Mouse (Mus musculus): ENCODE results near the gene Calcr. TPM values are rescaled to one million over a fixed set of nuclear protein-coding genes. Genes with fewer than 3 reads are reported as not detected.
"Not testable (repeated sequence)": the region's sequence is repeated elsewhere in the genome, so short reads cannot be mapped to it uniquely, and the experiment has no call there.

Gene Calcr
- 0.17 and 0.26 TPM in 2 replicates for polyA plus RNA-seq (2016; fragmentation: Nextera tagmentation; extraction: Ambion mirVana)

DNA sequence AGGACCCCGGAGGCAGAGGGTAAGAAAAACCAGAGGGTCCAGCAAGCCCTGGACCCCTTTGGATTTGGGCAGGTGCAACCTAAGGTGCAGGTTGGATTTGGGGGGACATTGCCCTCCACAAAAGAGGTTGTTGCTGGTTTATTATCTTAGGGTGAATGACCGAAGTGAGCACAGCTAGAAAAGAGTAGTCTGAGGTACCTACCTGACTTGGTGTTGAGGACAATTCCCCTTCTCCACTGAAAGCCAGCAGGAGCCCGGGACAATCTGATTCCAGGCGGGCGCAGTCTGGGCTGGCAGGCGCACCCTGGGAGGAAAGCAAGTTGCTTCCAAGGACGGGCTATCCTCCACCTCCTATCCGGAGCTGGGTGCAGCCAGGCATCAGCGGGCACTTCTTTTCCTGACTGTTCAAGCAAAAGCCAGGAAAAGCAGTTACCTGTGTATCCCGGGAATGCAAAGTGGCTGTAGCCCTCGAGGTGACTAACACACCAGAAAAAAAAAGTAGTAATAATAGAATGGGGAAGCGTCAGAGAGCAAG is at the start of gene Calcr:
TSS of gene Calcr (minus strand) at position 485 of the 535 bp plus-strand sequence.
- H3K4me1 ChIP-seq = no peaks in the 10 kb centered on the region
- H3K27me3 ChIP-seq = peaks cover 48% of the 10 kb centered on the region
- H3K27ac ChIP-seq = no peak within 1 kb of the TSS
- no peaks in the 10 kb centered on the region for H3K36me3 ChIP-seq
- ATAC-seq (ENCODE audit: insufficient number of reproducible peaks, insufficient read depth, low FRiP score, low TSS enrichment) = no peak
- WGBS = 3% methylated on average over 12 of the region's 12 CpGs
- H3K4me2 ChIP-seq (replicated peaks) = peak within 1 kb of the TSS; percentile 92
- H3K9ac ChIP-seq = 0 out of 2 replicates have a peak within 1 kb of the TSS, but pooled peaks have one; percentile 26
- H3K4me3 ChIP-seq = peak within 1 kb of the TSS; percentile 51
- H3K9me3 ChIP-seq = no peaks in the 10 kb centered on the region

DNA sequence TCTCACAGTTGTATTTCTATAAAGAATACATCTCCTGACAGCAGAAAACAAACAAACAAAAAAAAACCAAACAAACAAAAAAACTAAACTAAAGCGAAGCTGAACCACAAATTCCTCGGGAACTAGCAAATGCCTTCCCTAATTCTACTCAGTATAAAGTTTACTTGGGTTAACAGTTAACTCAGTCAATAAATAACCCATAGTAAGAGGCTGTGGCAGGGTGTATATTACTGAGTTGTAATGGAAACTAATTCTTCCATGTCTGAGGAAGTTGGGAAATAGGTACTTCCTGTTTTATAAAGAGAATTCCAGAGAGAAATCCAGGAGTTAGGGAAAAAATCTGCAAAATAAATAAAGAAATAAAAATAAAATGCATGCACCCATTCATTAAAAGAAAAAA is 3.0 kb upstream of the Calcr start:
- no peaks in the 10 kb centered on the region for H3K4me1 ChIP-seq
- H3K9ac ChIP-seq = no peak overlapping the region
- H3K27me3 ChIP-seq = peaks cover 40% of the 10 kb centered on the region
- no peak overlapping the region for H3K4me2 ChIP-seq (replicated peaks)
- 79% methylated on average over 2 of the region's 2 CpGs for WGBS
- no peak overlapping the region for H3K27ac ChIP-seq
- H3K36me3 ChIP-seq = no peaks in the 10 kb centered on the region
- H3K4me3 ChIP-seq = no peak overlapping the region
- no peak for ATAC-seq (ENCODE audit: insufficient number of reproducible peaks, insufficient read depth, low FRiP score, low TSS enrichment)
- no peaks in the 10 kb centered on the region for H3K9me3 ChIP-seq

DNA sequence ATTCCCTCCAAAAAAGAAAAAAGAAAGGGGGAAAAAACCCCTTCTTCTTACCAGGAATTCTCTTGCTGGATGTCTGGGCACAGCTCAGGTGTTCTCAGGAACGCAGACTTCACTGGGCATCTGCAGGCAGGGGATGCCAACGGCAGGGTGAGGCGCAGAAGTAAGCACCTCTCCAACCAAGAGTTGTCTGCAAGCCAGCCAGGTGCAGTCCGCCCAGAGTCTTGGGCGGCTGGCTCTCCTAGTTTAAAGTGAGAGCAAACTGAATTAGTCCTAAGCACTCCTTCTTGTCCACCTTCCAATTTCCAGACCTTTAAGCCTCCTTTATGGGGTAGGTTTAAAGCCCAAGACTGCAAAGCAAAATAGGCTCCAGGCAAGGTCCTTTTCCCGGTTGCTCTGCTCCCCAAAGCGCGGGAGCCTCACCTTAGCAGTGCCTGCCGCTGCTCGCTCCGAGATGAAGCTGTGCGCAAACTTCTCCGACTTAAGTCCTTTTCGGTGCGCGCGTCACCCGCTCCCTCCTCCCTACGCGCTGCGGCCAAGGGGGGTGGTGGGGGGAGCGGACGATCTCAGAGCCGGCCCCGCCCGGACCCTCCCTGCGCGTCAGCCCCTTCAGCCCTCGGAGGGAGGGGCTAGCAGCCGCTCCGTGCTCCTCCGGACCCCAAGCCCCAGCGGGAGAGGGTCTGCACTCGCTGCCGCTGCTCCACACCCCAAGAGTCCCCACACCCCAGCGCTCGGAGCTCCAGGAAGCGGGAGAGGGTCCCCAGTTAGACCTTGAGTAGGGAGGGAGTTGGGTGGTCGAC is 1.1 kb downstream of the Calcr start:
- Histone ChIP-seq H3K27me3 (peaks cover 48% of the 10 kb centered on the region), H3K27ac (no peak overlapping the region)
- WGBS = under 1% methylated on average over 39 of the region's 39 CpGs

DNA sequence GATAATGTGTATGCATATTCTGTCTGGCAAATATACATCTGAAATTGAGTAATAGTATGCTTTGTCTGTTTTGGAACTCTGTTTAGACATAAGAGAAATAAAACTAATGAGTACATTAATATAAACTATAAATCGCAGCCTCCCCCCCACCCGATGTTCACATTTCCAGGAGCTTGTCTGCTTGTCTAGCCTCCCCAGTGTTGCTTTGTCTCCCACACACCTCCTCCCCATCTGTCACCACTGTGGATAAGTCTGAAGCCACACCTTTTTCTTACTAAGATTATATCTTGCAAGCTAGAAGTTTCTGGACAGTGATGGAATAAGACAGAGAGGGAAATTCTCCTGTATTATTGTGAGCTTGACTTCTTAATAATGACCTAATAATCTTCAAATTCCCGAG is 12.9 kb downstream of the Calcr start:
- WGBS = 74% methylated on average over 3 of the region's 3 CpGs

More for the DNA sequence above, 1.1 kb downstream of the Calcr start:
- peak overlapping the region; percentile 51 for H3K4me3 ChIP-seq
- H3K9me3 ChIP-seq = no peaks in the 10 kb centered on the region
- H3K4me2 ChIP-seq (replicated peaks) = peak overlapping the region; percentile 92
- ATAC-seq (ENCODE audit: insufficient number of reproducible peaks, insufficient read depth, low FRiP score, low TSS enrichment) = 0 out of 2 replicates have a peak, but pooled peaks have one; percentile 35
- H3K4me1 ChIP-seq = no peaks in the 10 kb centered on the region
- H3K36me3 ChIP-seq = no peaks in the 10 kb centered on the region
- H3K9ac ChIP-seq = 0 out of 2 replicates have a peak overlapping the region, but pooled peaks have one; percentile 26

DNA sequence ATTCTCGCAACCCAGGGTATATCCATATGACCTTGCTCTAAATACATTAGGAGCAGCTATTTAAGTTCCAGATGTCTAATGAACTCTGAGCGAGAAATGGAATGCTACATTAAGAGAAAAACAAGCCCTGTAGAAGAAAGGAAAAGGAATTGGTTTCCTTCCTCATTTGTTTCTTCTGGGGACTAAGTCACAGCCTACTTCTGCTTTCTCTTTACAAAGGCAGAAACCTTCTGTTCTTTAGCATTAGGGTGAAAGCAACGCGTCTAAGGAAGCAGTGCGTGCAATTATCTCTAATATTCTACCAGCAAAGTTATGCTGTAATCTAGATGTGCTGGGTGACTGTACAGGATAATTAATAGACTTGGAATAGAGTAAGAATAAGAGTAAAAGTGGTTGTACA is 14.9 kb downstream of the Calcr start:
- 84% methylated on average over 5 of the region's 5 CpGs for WGBS
- Histone ChIP-seq H3K36me3 (no peaks in the 10 kb centered on the region), H3K4me1 (no peaks in the 10 kb centered on the region), H3K9me3 (no peaks in the 10 kb centered on the region), H3K9ac (no peak overlapping the region), H3K27ac (no peak overlapping the region), H3K4me2 (replicated peaks) (no peak overlapping the region), H3K4me3 (no peak overlapping the region), H3K27me3 (no peaks in the 10 kb centered on the region)
- no peak for ATAC-seq (ENCODE audit: insufficient number of reproducible peaks, insufficient read depth, low FRiP score, low TSS enrichment)

More for the DNA sequence above, 12.9 kb downstream of the Calcr start:
- no peak overlapping the region for H3K9ac ChIP-seq
- no peak overlapping the region for H3K27ac ChIP-seq
- H3K36me3 ChIP-seq = no peaks in the 10 kb centered on the region
- no peak overlapping the region for H3K4me2 ChIP-seq (replicated peaks)
- no peak for ATAC-seq (ENCODE audit: insufficient number of reproducible peaks, insufficient read depth, low FRiP score, low TSS enrichment)
- H3K4me3 ChIP-seq = no peak overlapping the region
- no peaks in the 10 kb centered on the region for H3K4me1 ChIP-seq
- H3K27me3 ChIP-seq = no peaks in the 10 kb centered on the region
- H3K9me3 ChIP-seq = no peaks in the 10 kb centered on the region

DNA sequence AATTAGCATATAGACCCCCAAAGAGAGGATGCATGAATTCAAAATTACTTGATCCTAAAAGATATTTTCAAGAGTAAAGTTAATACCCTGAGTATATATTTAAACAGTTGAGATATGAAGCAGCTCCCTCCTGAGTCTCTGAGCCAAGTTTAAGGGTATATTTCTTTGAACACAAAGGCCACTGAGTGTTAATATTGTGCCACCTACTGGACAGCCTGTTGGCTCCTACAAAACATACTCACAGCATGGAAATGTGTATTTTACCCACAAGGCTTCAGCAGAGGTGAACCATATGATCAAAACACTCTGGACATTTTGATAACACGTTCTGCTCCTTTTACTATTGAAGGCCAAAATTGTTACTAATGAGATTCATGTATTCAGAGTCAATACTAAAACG is 19.0 kb downstream of the Calcr start:
- H3K36me3 ChIP-seq = no peaks in the 10 kb centered on the region
- 49% methylated on average over 2 of the region's 2 CpGs for WGBS
- H3K27me3 ChIP-seq = no peaks in the 10 kb centered on the region
- no peak overlapping the region for H3K9ac ChIP-seq
- no peaks in the 10 kb centered on the region for H3K9me3 ChIP-seq
- ATAC-seq (ENCODE audit: insufficient number of reproducible peaks, insufficient read depth, low FRiP score, low TSS enrichment) = no peak
- H3K4me2 ChIP-seq (replicated peaks) = no peak overlapping the region
- no peak overlapping the region for H3K27ac ChIP-seq
- H3K4me1 ChIP-seq = no peaks in the 10 kb centered on the region
- H3K4me3 ChIP-seq = no peak overlapping the region

DNA sequence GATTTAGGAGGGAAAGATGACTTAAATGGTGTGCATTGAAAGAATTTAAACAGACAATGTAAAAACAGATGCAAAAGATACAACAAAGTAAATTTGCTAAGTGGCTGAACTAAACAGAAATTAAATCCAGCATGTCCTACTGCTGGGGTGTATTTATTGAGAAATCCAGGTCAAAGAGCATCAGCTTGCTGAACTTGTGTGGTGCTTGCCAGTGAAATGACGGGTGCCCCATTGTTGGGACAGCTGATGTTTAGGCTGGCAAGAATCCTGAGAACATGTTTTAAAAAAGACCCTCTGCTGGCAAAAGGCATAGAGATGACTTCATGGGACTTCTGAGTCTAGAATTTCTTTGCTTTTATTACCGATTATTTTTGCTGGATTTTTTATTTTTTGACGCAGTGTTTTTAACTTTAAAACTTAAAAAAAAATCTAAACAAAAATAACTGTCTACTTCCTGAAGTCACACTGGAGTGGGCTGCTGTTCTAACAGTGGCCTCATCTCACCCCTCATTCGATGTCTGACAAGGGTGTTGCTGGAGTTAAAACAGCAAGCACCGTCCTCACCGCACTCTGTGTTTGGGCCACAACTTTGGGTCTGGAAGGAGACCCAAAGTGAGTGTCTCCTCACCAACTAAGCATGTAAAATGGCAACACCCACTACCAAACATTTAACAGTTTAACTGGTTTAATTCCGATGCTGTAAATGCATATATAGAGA is 22.4 kb downstream of the Calcr start:
- Histone ChIP-seq H3K4me2 (replicated peaks) (no peak overlapping the region), H3K27me3 (no peaks in the 10 kb centered on the region), H3K27ac (no peak overlapping the region), H3K4me1 (no peaks in the 10 kb centered on the region), H3K9me3 (no peaks in the 10 kb centered on the region), H3K4me3 (no peak overlapping the region), H3K36me3 (no peaks in the 10 kb centered on the region), H3K9ac (no peak overlapping the region)
- WGBS = 83% methylated on average over 7 of the region's 7 CpGs
- no peak for ATAC-seq (ENCODE audit: insufficient number of reproducible peaks, insufficient read depth, low FRiP score, low TSS enrichment)

DNA sequence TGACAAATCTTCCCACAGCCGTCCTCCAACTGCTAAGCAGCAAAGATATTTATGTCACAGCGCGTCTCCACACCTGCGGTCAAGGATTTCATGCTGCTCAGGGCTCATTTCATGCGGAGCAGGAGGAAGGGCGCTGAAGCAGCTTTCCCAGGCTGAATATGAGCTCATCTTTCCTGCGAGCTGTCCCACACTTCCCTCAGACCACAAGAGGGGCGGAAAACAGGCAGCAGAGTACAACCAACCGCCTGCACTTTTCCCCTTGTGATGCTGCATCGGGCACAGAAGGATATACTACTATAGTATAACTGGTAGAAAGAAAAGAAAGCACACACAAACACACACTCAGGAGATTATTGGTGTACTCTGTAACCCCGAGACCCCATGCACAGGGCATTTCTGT is 23.2 kb downstream of the Calcr start:
- Histone ChIP-seq H3K27ac (no peak overlapping the region), H3K9me3 (no peaks in the 10 kb centered on the region), H3K9ac (no peak overlapping the region), H3K27me3 (no peaks in the 10 kb centered on the region), H3K4me3 (no peak overlapping the region), H3K4me1 (no peaks in the 10 kb centered on the region), H3K36me3 (no peaks in the 10 kb centered on the region), H3K4me2 (replicated peaks) (no peak overlapping the region)
- WGBS = 50% methylated on average over 11 of the region's 11 CpGs
- no peak for ATAC-seq (ENCODE audit: insufficient number of reproducible peaks, insufficient read depth, low FRiP score, low TSS enrichment)

DNA sequence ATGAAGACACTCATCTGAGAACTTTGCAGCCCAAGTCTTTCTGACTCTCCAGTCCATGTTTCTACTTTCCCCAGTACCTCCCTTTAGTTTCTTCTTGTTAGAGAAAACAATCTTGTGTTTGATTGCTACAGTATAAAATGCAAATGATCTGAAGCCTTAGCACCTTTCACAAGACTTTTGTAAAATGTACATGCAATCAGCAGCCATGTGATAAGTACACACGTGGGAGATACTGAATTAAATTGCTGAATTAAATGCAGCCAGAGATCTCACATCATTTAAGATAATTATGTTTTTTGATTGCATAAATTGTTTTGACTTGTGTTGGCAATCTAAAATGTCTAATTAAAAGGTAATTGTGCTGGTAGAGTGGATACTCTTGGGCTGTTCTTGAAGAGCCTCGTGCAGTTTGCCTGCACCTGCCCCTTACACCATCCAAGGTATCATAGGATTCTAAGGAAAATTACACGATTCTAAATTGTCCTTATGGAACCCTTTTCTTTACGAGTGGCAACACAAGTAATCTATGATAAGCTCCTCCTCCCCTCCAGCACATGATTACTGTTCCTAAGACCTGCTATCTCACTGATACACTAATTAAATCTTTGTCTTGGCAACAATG is 34.2 kb downstream of the Calcr start:
- no peaks in the 10 kb centered on the region for H3K9me3 ChIP-seq
- H3K4me2 ChIP-seq (replicated peaks) = no peak overlapping the region
- WGBS = 67% methylated on average over 4 of the region's 4 CpGs
- no peaks in the 10 kb centered on the region for H3K36me3 ChIP-seq
- H3K9ac ChIP-seq = no peak overlapping the region
- H3K27me3 ChIP-seq = no peaks in the 10 kb centered on the region
- H3K4me3 ChIP-seq = no peak overlapping the region
- no peaks in the 10 kb centered on the region for H3K4me1 ChIP-seq
- ATAC-seq (ENCODE audit: insufficient number of reproducible peaks, insufficient read depth, low FRiP score, low TSS enrichment) = no peak
- no peak overlapping the region for H3K27ac ChIP-seq

DNA sequence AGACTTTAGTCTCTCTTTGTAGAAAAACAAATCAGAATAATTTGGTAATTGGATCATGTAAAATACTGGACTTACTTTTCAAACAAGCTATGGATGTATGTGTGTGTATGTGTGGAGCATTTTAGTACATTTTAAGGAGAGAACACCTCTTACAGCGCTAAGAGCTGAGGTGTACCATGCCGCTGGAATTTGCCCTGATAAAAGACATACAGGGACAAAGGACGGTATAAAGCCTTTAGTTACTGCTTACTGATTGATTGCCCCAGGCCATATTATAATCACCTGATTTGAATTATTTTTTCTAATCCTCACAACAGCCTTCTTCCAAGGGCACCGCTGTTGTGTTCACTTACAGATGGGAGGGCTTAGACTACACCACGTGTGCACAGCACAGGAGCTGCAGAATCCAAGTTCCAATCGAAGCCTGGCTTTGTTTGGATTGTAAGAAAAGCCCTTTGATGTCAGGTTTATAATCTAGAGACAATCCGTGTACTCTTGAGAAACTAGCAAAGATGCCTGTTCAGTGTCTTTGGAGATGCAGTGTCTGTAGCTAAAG is 76.3 kb downstream of the Calcr start:
- H3K27me3 ChIP-seq = no peaks in the 10 kb centered on the region

DNA sequence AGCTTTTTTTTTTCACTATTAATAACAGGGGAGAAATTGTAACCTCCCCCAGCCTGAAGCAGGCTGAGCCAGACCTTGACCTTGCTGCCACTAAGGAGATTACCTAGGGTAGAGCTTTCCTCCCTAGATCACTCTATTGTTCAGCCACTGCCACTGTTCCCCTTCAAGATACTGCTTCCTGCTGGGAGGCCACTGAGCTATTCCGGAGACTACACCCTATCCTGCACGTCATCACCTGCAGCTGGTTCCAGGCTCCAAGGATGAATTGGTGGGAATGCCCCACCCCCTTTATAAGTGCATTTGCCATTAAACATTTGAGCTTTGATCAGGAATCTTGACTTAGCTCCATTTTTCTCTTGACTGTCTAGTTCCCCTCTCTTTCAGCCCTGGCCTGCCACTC is 86.2 kb downstream of the Calcr start:
- H3K36me3 ChIP-seq; H3K9ac ChIP-seq; H3K27ac ChIP-seq; ATAC-seq (ENCODE audit: insufficient number of reproducible peaks, insufficient read depth, low FRiP score, low TSS enrichment); H3K4me2 ChIP-seq (replicated peaks); H3K9me3 ChIP-seq; H3K27me3 ChIP-seq; H3K4me1 ChIP-seq; H3K4me3 ChIP-seq: not testable (repeated sequence)
- 42% methylated on average over 2 of the region's 2 CpGs for WGBS

More for the DNA sequence above, 76.3 kb downstream of the Calcr start:
- H3K27ac ChIP-seq = no peak overlapping the region
- H3K36me3 ChIP-seq = no peaks in the 10 kb centered on the region
- H3K9me3 ChIP-seq = no peaks in the 10 kb centered on the region
- H3K4me1 ChIP-seq = no peaks in the 10 kb centered on the region
- H3K9ac ChIP-seq = no peak overlapping the region
- no peak overlapping the region for H3K4me2 ChIP-seq (replicated peaks)
- no peak overlapping the region for H3K4me3 ChIP-seq
- no peak for ATAC-seq (ENCODE audit: insufficient number of reproducible peaks, insufficient read depth, low FRiP score, low TSS enrichment)
- WGBS = 59% methylated on average over 7 of the region's 7 CpGs

All from embryonic facial prominence, embryonic 12.5 days (tissue).